Mouse (Mus musculus): ENCODE results near the gene Dnah8. TPM values are rescaled to one million over a fixed set of nuclear protein-coding genes. Genes with fewer than 3 reads are reported as not detected.

The Dnah8 gene
- polyA plus RNA-seq, 1 experiment from 2014 or later: 1.5 TPM

- H3K9ac ChIP-seq (replicated peaks; ENCODE audit: low read length): no peak overlapping the region
- H3K9me3 ChIP-seq (replicated peaks; ENCODE audit: control insufficient read depth, low read length): no peaks in the 10 kb centered on the region
- no peaks in the 10 kb centered on the region for H3K4me1 ChIP-seq (ENCODE audit: control insufficient read depth, insufficient read depth, low read length)
- no peak overlapping the region for H3K4me2 ChIP-seq (ENCODE audit: low read depth, low read length)
- no peak overlapping the region for H3K27ac ChIP-seq (replicated peaks; ENCODE audit: low read depth, low read length)
- H3K27me3 ChIP-seq (ENCODE audit: control insufficient read depth, insufficient read depth, low read length): no peaks in the 10 kb centered on the region
- ATAC-seq (replicated peaks; ENCODE audit: insufficient number of reproducible peaks, low FRiP score, low TSS enrichment, low read depth): no peak
- DNase-seq (ENCODE audit: low spot score): no peak
- no peaks in the 10 kb centered on the region for H3K36me3 ChIP-seq (replicated peaks; ENCODE audit: control insufficient read depth, insufficient read depth, low read depth, low read length)
- 67% methylated on average over 4 of the region's 4 CpGs for whole genome bisulfite sequencing
- H3K4me3 ChIP-seq (ENCODE audit: low read depth, low read length): no peak overlapping the region
These were observed 299.4 kb downstream of the Dnah8 start for GRCm38 (mm10) chr17:30923566-30923965.

Other genes with a start within 250 kb of the Dnah8 start
- gene Btbd9, start 47.9 kb upstream of the Dnah8 start, polyA plus RNA-seq (2014; fragmentation: Nextera tagmentation; extraction: Ambion mirVana): 40.6 and 43.6 TPM in 2 replicates
- gene Glo1, start 2.5 kb downstream of the Dnah8 start, polyA plus RNA-seq (2014; fragmentation: Nextera tagmentation; extraction: Ambion mirVana): 268 and 275 TPM in 2 replicates